Mouse (Mus musculus) gastrocnemius, adult 2 months (tissue): Measurements from ENCODE around the gene Mgat1. TPM values are rescaled to one million over a fixed set of nuclear protein-coding genes. Genes with fewer than 3 reads are reported as not detected.
"Not testable (repeated sequence)": the region's sequence is repeated elsewhere in the genome, so short reads cannot be mapped to it uniquely, and the experiment has no call there.

Experiments
- DNase-seq: peaks from one replicate; pipeline ENCODE4 v3.0.0; 2022
- H3K27ac ChIP-seq: fragments of 200-600 bp; 2 replicates; pipeline ENCODE4 v1.8.1; 2022; ENCODE audit warnings: mild to moderate bottlenecking
- H3K4me3 ChIP-seq: fragments of 200-600 bp; 2 replicates; pipeline ENCODE4 v1.8.1; 2022; ENCODE audit warnings: mild to moderate bottlenecking, moderate library complexity
- CTCF ChIP-seq: fragments of 200-600 bp; IDR thresholded peaks from 2 replicates; pipeline ENCODE4 v1.8.1; 2022; ENCODE audit warnings: antibody characterized with exemption, mild to moderate bottlenecking, moderate library complexity
- intact Hi-C: fragments of 180-260 bp; cut with DNase I; formaldehyde crosslinking; loops from one replicate; pipeline ENCODE4 v1.15.1; 2025
- long read RNA-seq, 2 experiments: library from polyadenylated mRNA; stranded (forward); transcript quantifications; one replicate each; pipeline ENCODE4 v2.0.0; 2021
- total RNA-seq, 2 experiments: library from RNA; stranded (reverse); gene quantifications; 2 replicates each; pipeline ENCODE4 v1.2.3; 2021

The Mgat1 gene
- 10 to 100 TPM; 42.0 to 48.0 TPM for total RNA-seq
- long read RNA-seq, experiment 1, transcript Mgat1-202 (3 exons, 2,729 nt) = minor isoform, 12 of 78 reads
- long read RNA-seq, experiment 1, transcript Mgat1-201 (3 exons, 2,976 nt) = major isoform, 32 of 78 reads
- long read RNA-seq, experiment 1, transcript Mgat1-213 (4 exons, 3,151 nt) = minor isoform, 17 of 78 reads
- long read RNA-seq, experiment 1, partial matches to known transcripts = 2 of 78 reads
- long read RNA-seq, experiment 1, other reads (novel, unspliced or antisense) = 14 of 78 reads
- long read RNA-seq, experiment 2, transcript Mgat1-201 (3 exons, 2,976 nt) = major isoform, 32 of 77 reads
- long read RNA-seq, experiment 2, transcript Mgat1-213 (4 exons, 3,151 nt) = minor isoform, 18 of 77 reads
- long read RNA-seq, experiment 2, transcript Mgat1-202 (3 exons, 2,729 nt) = minor isoform, 8 of 77 reads
- long read RNA-seq, experiment 2, partial matches to known transcripts = 4 of 77 reads
- long read RNA-seq, experiment 2, other reads (novel, unspliced or antisense) = 11 of 77 reads

- Histone ChIP-seq H3K27ac (peak within 1 kb of the TSS; percentile 96), H3K4me3 (peak within 1 kb of the TSS; percentile 91)
- peak; percentile 97 for DNase-seq
- intact Hi-C loops = loop anchor here (2.0 kb wide), 1 partner anchor 41 kb away; the partner anchor contains the start of gene Zfp62
- peak; percentile 45 for TF ChIP-seq CTCF
Measured at GRCm38 (mm10) chr11:49243727-49244594, at the start of gene Mgat1. TSS of gene Mgat1 (plus strand) at chr11:49244191.

GRCm38 (mm10) chr11:49194771-49195170, 49.2 kb upstream of the Mgat1 start:
- intact Hi-C loops, H3K27ac ChIP-seq, DNase-seq, H3K4me3 ChIP-seq: not testable (repeated sequence)

GRCm38 (mm10) chr11:49195819-49196322, 48.1 kb upstream of the Mgat1 start:
- intact Hi-C loops = no loop called here
- TF ChIP-seq CTCF = no peak
- Histone ChIP-seq H3K27ac (peak overlapping the region; percentile 5; the same call in 1 of the 2 replicates), H3K4me3 (0 out of 2 replicates have a peak overlapping the region, but pooled peaks have one; percentile 19)
- no peak for DNase-seq

GRCm38 (mm10) chr11:49200666-49201065, 43.3 kb upstream of the Mgat1 start:
- TF ChIP-seq CTCF = no peak
- Histone ChIP-seq H3K27ac (no peak overlapping the region), H3K4me3 (no peak overlapping the region)
- intact Hi-C loops = loop anchor here (10.0 kb wide), 1 partner anchor 386 kb away; the partner anchor contains the start of gene Trim41
- no peak for DNase-seq

GRCm38 (mm10) chr11:49201142-49201541, 42.8 kb upstream of the Mgat1 start:
- Histone ChIP-seq H3K27ac (no peak overlapping the region), H3K4me3 (no peak overlapping the region)
- intact Hi-C loops = loop anchor here (10.0 kb wide), 1 partner anchor 386 kb away; the partner anchor contains the start of gene Trim41
- no peak for TF ChIP-seq CTCF
- DNase-seq = no peak

GRCm38 (mm10) chr11:49202071-49202470, 41.9 kb upstream of the Mgat1 start:
- Histone ChIP-seq H3K27ac (peak overlapping the region; percentile 98), H3K4me3 (peak overlapping the region; percentile 87)
- intact Hi-C loops = loop anchor here (2.0 to 10.0 kb wide), 2 partner anchors 43 to 387 kb away; partner anchors contain the start of genes Mgat1 and Trim41
- no peak for DNase-seq
- TF ChIP-seq CTCF = no peak

- peak overlapping the region; percentile 98 for H3K27ac ChIP-seq
- peak overlapping the region; percentile 87 for H3K4me3 ChIP-seq
- TF ChIP-seq CTCF = no peak
- peak; percentile 25 for DNase-seq
- intact Hi-C loops = loop anchor here (2.0 to 10.0 kb wide), 2 partner anchors 42 to 388 kb away; partner anchors contain the start of genes Mgat1 and Trim41
Measured at GRCm38 (mm10) chr11:49202523-49203061, 41.4 kb upstream of the Mgat1 start.

- peak within 1 kb of the TSS; percentile 87 for H3K4me3 ChIP-seq
- peak within 1 kb of the TSS; percentile 98 for H3K27ac ChIP-seq
- peak; percentile 97 for DNase-seq
- TF ChIP-seq CTCF = no peak
- intact Hi-C loops = loop anchor here (2.0 to 10.0 kb wide), 2 partner anchors 42 to 388 kb away; partner anchors contain the start of genes Mgat1 and Trim41
Measured at GRCm38 (mm10) chr11:49203129-49203768, 40.7 kb upstream of the Mgat1 start, which contains the start of gene Zfp62. TSS of gene Zfp62 (plus strand) at chr11:49203292.

- TF ChIP-seq CTCF = no peak
- peak overlapping the region; percentile 98 for H3K27ac ChIP-seq
- H3K4me3 ChIP-seq = peak overlapping the region; percentile 87
- no peak for DNase-seq
- intact Hi-C loops = loop anchor here (2.0 to 10.0 kb wide), 2 partner anchors 41 to 389 kb away; partner anchors contain the start of genes Mgat1 and Trim41
Measured at GRCm38 (mm10) chr11:49203771-49204497, 40.1 kb upstream of the Mgat1 start.

GRCm38 (mm10) chr11:49205080-49205590, 38.9 kb upstream of the Mgat1 start:
- Histone ChIP-seq H3K4me3 (peak overlapping the region; percentile 2; the same call in 1 of the 2 replicates), H3K27ac (0 out of 2 replicates have a peak overlapping the region, but pooled peaks have one; percentile 5)
- no peak for DNase-seq
- no peak for TF ChIP-seq CTCF
- intact Hi-C loops = loop anchor here (10.0 kb wide), 1 partner anchor 390 kb away; the partner anchor contains the start of gene Trim41
